Mouse (Mus musculus) E14TG2a.4 (cell line): ENCODE measurements around the gene Gm28043.

Experiments
- CTCF ChIP-seq: conservative IDR thresholded peaks from 2 replicates; pipeline ENCODE4 v1.5.1; 2014; ENCODE audit warnings: low read length
- NANOG ChIP-seq: IDR thresholded peaks from 2 replicates; pipeline ENCODE4 v1.6.1; 2014; ENCODE audit warnings: borderline replicate concordance, low read length, mixed read lengths
- POU5F1 ChIP-seq: IDR thresholded peaks from 2 replicates; pipeline ENCODE4 v1.6.1; 2014; ENCODE audit warnings: low read length, borderline replicate concordance

- TF ChIP-seq CTCF, result no peak
- no peak for TF ChIP-seq POU5F1
- no peak for TF ChIP-seq NANOG
These were observed 117.8 kb downstream of the Gm28043 start for GRCm38 (mm10) chr17:29732522-29732921.
